Mouse (Mus musculus): ENCODE measurements around the gene Csf2rb2. TPM values are rescaled to one million over a fixed set of nuclear protein-coding genes. Genes with fewer than 3 reads are reported as not detected.
"Not testable (repeated sequence)": the region's sequence is repeated elsewhere in the genome, so short reads cannot be mapped to it uniquely, and the experiment has no call there.

Csf2rb2 gene
- polyA plus RNA-seq, 1 experiment: 2.1 TPM

DNA sequence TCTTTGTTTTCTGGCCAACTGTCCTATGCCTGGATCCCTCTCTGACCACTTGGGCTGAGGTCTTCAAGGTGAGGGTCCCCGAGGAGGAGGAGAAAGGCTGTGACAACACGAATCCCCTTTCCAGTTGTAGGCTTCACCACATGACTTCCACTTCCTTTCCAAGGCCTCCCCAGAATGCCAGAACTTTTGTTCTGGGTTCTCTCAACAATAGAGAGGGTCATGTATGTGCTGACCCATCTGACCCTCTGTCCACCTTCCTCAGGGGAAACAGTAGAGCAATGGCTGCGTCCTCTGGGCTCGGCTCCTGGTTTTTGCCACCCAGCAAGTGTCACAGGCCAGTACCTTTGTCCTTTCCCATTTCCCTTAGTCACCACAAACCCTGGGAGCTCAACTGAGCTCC, 5.5 kb upstream of the Csf2rb2 start:
- Histone ChIP-seq H3K4me1 (ENCODE audit: control insufficient read depth, insufficient read depth, low read length) (no peaks in the 10 kb centered on the region), H3K27ac (ENCODE audit: control insufficient read depth, insufficient read depth, low read depth, low read length) (no peak overlapping the region), H3K4me3 (ENCODE audit: control insufficient read depth, low read depth, low read length) (no peak overlapping the region), H3K27me3 (ENCODE audit: control insufficient read depth, insufficient read depth, low read length) (no peaks in the 10 kb centered on the region), H3K36me3 (ENCODE audit: control insufficient read depth, insufficient read depth, low read length) (no peaks in the 10 kb centered on the region)
- TF ChIP-seq POLR2A (IDR thresholded peaks at IDR 0.05; ENCODE audit: control insufficient read depth, low read depth, low read length) (no peak), CTCF (IDR thresholded peaks at IDR 0.05; ENCODE audit: control insufficient read depth, insufficient read depth, insufficient replicate concordance, low read depth, low read length) (no peak)

GRCm38 (mm10) chr15:78309865-78310264, 4.3 kb upstream of the Csf2rb2 start:
- no peaks in the 10 kb centered on the region for H3K4me1 ChIP-seq (ENCODE audit: control insufficient read depth, insufficient read depth, low read length)
- H3K36me3 ChIP-seq (ENCODE audit: control insufficient read depth, insufficient read depth, low read length): no peaks in the 10 kb centered on the region
- H3K27ac ChIP-seq (ENCODE audit: control insufficient read depth, insufficient read depth, low read depth, low read length): no peak overlapping the region
- no peak for TF ChIP-seq CTCF (IDR thresholded peaks at IDR 0.05; ENCODE audit: control insufficient read depth, insufficient read depth, insufficient replicate concordance, low read depth, low read length)
- TF ChIP-seq POLR2A (IDR thresholded peaks at IDR 0.05; ENCODE audit: control insufficient read depth, low read depth, low read length): no peak
- no peaks in the 10 kb centered on the region for H3K27me3 ChIP-seq (ENCODE audit: control insufficient read depth, insufficient read depth, low read length)
- H3K4me3 ChIP-seq (ENCODE audit: control insufficient read depth, low read depth, low read length): no peak overlapping the region

GRCm38 (mm10) chr15:78303665-78304233, 1.8 kb downstream of the Csf2rb2 start:
- no peaks in the 10 kb centered on the region for H3K4me1 ChIP-seq (ENCODE audit: control insufficient read depth, insufficient read depth, low read length)
- H3K27me3 ChIP-seq (ENCODE audit: control insufficient read depth, insufficient read depth, low read length): no peaks in the 10 kb centered on the region
- no peaks in the 10 kb centered on the region for H3K36me3 ChIP-seq (ENCODE audit: control insufficient read depth, insufficient read depth, low read length)
- TF ChIP-seq CTCF (IDR thresholded peaks at IDR 0.05; ENCODE audit: control insufficient read depth, insufficient read depth, insufficient replicate concordance, low read depth, low read length) (no peak), POLR2A (IDR thresholded peaks at IDR 0.05; ENCODE audit: control insufficient read depth, low read depth, low read length) (no peak)
- no peak overlapping the region for H3K27ac ChIP-seq (ENCODE audit: control insufficient read depth, insufficient read depth, low read depth, low read length)
- no peak overlapping the region for H3K4me3 ChIP-seq (ENCODE audit: control insufficient read depth, low read depth, low read length)

DNA sequence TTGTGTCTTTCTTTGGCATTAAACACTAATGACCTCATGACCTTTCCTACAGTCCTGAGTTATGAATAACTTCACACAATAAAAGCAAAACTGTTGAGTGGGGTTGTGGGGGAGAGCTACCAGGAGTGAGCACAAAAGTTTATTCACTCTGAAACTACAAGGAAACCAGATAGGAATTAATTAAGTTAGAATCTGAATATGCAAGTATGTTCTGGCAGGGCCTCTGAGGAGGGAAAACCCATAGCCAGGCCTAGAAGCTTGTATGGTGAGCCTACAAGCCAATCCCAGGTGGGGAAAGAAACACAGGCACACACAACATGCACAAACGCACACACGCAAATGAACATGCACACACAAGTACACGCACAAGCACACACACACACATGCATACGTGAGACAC, 2.8 kb downstream of the Csf2rb2 start:
- no peaks in the 10 kb centered on the region for H3K36me3 ChIP-seq (ENCODE audit: control insufficient read depth, insufficient read depth, low read length)
- TF ChIP-seq CTCF (IDR thresholded peaks at IDR 0.05; ENCODE audit: control insufficient read depth, insufficient read depth, insufficient replicate concordance, low read depth, low read length) (no peak), POLR2A (IDR thresholded peaks at IDR 0.05; ENCODE audit: control insufficient read depth, low read depth, low read length) (no peak)
- no peaks in the 10 kb centered on the region for H3K27me3 ChIP-seq (ENCODE audit: control insufficient read depth, insufficient read depth, low read length)

DNA sequence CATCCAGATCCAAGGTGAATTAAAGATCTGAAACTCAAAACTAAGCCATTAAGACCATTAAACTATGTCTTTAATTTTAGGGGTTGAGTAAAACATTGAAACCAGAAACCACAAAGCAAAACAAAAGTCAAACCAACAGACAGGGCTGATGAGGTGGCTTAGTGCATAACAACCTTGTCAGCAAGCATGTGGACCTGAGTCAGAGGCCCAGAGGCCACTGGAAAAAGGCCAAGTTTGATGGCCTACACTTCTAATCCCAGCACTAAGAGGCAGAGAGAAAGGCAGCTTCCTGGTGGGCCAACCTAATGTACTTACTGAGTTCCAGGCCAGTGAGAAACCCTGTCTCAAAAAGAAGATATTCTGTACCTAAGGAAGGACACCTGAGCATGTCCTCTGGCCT, 4.7 kb downstream of the Csf2rb2 start:
- Histone ChIP-seq H3K36me3 (ENCODE audit: control insufficient read depth, insufficient read depth, low read length) (no peaks in the 10 kb centered on the region), H3K27me3 (ENCODE audit: control insufficient read depth, insufficient read depth, low read length) (no peaks in the 10 kb centered on the region), H3K4me3 (ENCODE audit: control insufficient read depth, low read depth, low read length) (no peak overlapping the region), H3K4me1 (ENCODE audit: control insufficient read depth, insufficient read depth, low read length) (no peaks in the 10 kb centered on the region), H3K27ac (ENCODE audit: control insufficient read depth, insufficient read depth, low read depth, low read length) (no peak overlapping the region)
- no peak for TF ChIP-seq POLR2A (IDR thresholded peaks at IDR 0.05; ENCODE audit: control insufficient read depth, low read depth, low read length)
- no peak for TF ChIP-seq CTCF (IDR thresholded peaks at IDR 0.05; ENCODE audit: control insufficient read depth, insufficient read depth, insufficient replicate concordance, low read depth, low read length)

More for the DNA sequence above, 2.8 kb downstream of the Csf2rb2 start:
- Histone ChIP-seq H3K4me3 (ENCODE audit: control insufficient read depth, low read depth, low read length) (no peak overlapping the region), H3K27ac (ENCODE audit: control insufficient read depth, insufficient read depth, low read depth, low read length) (no peak overlapping the region), H3K4me1 (ENCODE audit: control insufficient read depth, insufficient read depth, low read length) (no peaks in the 10 kb centered on the region)

GRCm38 (mm10) chr15:78299641-78300040, 5.9 kb downstream of the Csf2rb2 start:
- no peaks in the 10 kb centered on the region for H3K4me1 ChIP-seq (ENCODE audit: control insufficient read depth, insufficient read depth, low read length)
- H3K4me3 ChIP-seq (ENCODE audit: control insufficient read depth, low read depth, low read length): no peak overlapping the region
- no peaks in the 10 kb centered on the region for H3K27me3 ChIP-seq (ENCODE audit: control insufficient read depth, insufficient read depth, low read length)
- H3K36me3 ChIP-seq (ENCODE audit: control insufficient read depth, insufficient read depth, low read length): no peaks in the 10 kb centered on the region
- TF ChIP-seq POLR2A (IDR thresholded peaks at IDR 0.05; ENCODE audit: control insufficient read depth, low read depth, low read length) (no peak), CTCF (IDR thresholded peaks at IDR 0.05; ENCODE audit: control insufficient read depth, insufficient read depth, insufficient replicate concordance, low read depth, low read length) (no peak)
- H3K27ac ChIP-seq (ENCODE audit: control insufficient read depth, insufficient read depth, low read depth, low read length): no peak overlapping the region

- TF ChIP-seq CTCF (IDR thresholded peaks at IDR 0.05; ENCODE audit: control insufficient read depth, insufficient read depth, insufficient replicate concordance, low read depth, low read length): no peak
- H3K27me3 ChIP-seq (ENCODE audit: control insufficient read depth, insufficient read depth, low read length): no peaks in the 10 kb centered on the region
- H3K27ac ChIP-seq (ENCODE audit: control insufficient read depth, insufficient read depth, low read depth, low read length): no peak overlapping the region
- H3K4me3 ChIP-seq (ENCODE audit: control insufficient read depth, low read depth, low read length): no peak overlapping the region
- no peaks in the 10 kb centered on the region for H3K36me3 ChIP-seq (ENCODE audit: control insufficient read depth, insufficient read depth, low read length)
- no peaks in the 10 kb centered on the region for H3K4me1 ChIP-seq (ENCODE audit: control insufficient read depth, insufficient read depth, low read length)
Measured at GRCm38 (mm10) chr15:78298558-78298957, 7.0 kb downstream of the Csf2rb2 start.

DNA sequence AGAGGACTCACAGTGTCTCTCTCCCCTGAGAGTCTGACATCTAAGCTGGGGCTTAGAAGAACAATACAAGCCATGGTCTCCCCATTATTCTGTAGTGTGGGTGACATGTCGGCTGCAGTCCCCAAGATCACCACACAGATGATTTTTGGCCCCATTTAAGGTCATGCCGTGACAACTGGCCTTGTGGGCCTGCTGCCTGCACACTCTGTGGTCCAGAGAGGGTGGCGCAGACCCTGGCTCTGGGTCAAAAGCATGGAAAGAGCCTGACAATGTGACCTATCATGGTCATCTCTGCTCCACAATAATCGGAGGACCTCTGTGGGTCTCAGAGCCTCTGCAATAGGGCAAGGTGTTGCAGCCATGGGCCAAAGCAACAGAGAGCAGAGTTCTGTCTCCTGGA, 11.8 kb downstream of the Csf2rb2 start:
- Histone ChIP-seq H3K36me3 (ENCODE audit: control insufficient read depth, insufficient read depth, low read length) (no peaks in the 10 kb centered on the region), H3K4me1 (ENCODE audit: control insufficient read depth, insufficient read depth, low read length) (peaks cover 4% of the 10 kb centered on the region; the same call in 1 of the 2 replicates), H3K27ac (ENCODE audit: control insufficient read depth, insufficient read depth, low read depth, low read length) (no peak overlapping the region), H3K27me3 (ENCODE audit: control insufficient read depth, insufficient read depth, low read length) (no peaks in the 10 kb centered on the region), H3K4me3 (ENCODE audit: control insufficient read depth, low read depth, low read length) (no peak overlapping the region)
- TF ChIP-seq CTCF (IDR thresholded peaks at IDR 0.05; ENCODE audit: control insufficient read depth, insufficient read depth, insufficient replicate concordance, low read depth, low read length) (no peak), POLR2A (IDR thresholded peaks at IDR 0.05; ENCODE audit: control insufficient read depth, low read depth, low read length) (no peak)

- H3K27ac ChIP-seq (ENCODE audit: control insufficient read depth, insufficient read depth, low read depth, low read length); H3K4me1 ChIP-seq (ENCODE audit: control insufficient read depth, insufficient read depth, low read length); H3K36me3 ChIP-seq (ENCODE audit: control insufficient read depth, insufficient read depth, low read length); H3K4me3 ChIP-seq (ENCODE audit: control insufficient read depth, low read depth, low read length); H3K27me3 ChIP-seq (ENCODE audit: control insufficient read depth, insufficient read depth, low read length): not testable (repeated sequence)
Measured at GRCm38 (mm10) chr15:78293228-78293627, 12.3 kb downstream of the Csf2rb2 start.

GRCm38 (mm10) chr15:78289775-78290174, 15.7 kb downstream of the Csf2rb2 start:
- not testable (repeated sequence) for H3K4me3 ChIP-seq (ENCODE audit: control insufficient read depth, low read depth, low read length); H3K36me3 ChIP-seq (ENCODE audit: control insufficient read depth, insufficient read depth, low read length); H3K27ac ChIP-seq (ENCODE audit: control insufficient read depth, insufficient read depth, low read depth, low read length); H3K27me3 ChIP-seq (ENCODE audit: control insufficient read depth, insufficient read depth, low read length); H3K4me1 ChIP-seq (ENCODE audit: control insufficient read depth, insufficient read depth, low read length)

Data from testis, adult 2 months (tissue).